Mouse (Mus musculus) bone marrow macrophage, adult 2 months (primary cell): ENCODE measurements around the gene Micall1. TPM values are rescaled to one million over a fixed set of nuclear protein-coding genes. Genes with fewer than 3 reads are reported as not detected.
A peak's percentile ranks its signal among the peaks of the same experiment; 100 is the strongest.

Experiments
- H3K27ac ChIP-seq: 2 replicates; pipeline ENCODE4 v1.5.1; 2012; ENCODE audit warnings: low read depth, low read length; ENCODE audit not compliant: insufficient read depth
- H3K4me1 ChIP-seq: 2 replicates; pipeline ENCODE4 v1.6.1; 2012; ENCODE audit warnings: low read length; ENCODE audit not compliant: control insufficient read depth, insufficient read depth
- H3K4me3 ChIP-seq: 2 replicates; pipeline ENCODE4 v1.5.1; 2012; ENCODE audit warnings: mild to moderate bottlenecking, low read length, moderate library complexity; ENCODE audit not compliant: insufficient read depth
- CTCF ChIP-seq: IDR thresholded peaks from 2 replicates; pipeline ENCODE4 v1.5.1; 2012; ENCODE audit warnings: low read depth, mild to moderate bottlenecking, low read length, moderate library complexity
- POLR2A ChIP-seq: IDR thresholded peaks from 2 replicates; pipeline ENCODE4 v1.6.1; 2012; ENCODE audit warnings: mild to moderate bottlenecking, low read depth, low read length, borderline replicate concordance
- polyA plus RNA-seq: library from polyadenylated mRNA; stranded (reverse); fragments of >200 nt; gene quantifications from 2 replicates; pipeline ENCODE4 v1.2.4, GENCODE M21; 2012; ENCODE audit not compliant: missing spikeins, insufficient read depth, insufficient read length

Gene Micall1
- polyA plus RNA-seq, 1 experiment: 16.2 TPM

DNA sequence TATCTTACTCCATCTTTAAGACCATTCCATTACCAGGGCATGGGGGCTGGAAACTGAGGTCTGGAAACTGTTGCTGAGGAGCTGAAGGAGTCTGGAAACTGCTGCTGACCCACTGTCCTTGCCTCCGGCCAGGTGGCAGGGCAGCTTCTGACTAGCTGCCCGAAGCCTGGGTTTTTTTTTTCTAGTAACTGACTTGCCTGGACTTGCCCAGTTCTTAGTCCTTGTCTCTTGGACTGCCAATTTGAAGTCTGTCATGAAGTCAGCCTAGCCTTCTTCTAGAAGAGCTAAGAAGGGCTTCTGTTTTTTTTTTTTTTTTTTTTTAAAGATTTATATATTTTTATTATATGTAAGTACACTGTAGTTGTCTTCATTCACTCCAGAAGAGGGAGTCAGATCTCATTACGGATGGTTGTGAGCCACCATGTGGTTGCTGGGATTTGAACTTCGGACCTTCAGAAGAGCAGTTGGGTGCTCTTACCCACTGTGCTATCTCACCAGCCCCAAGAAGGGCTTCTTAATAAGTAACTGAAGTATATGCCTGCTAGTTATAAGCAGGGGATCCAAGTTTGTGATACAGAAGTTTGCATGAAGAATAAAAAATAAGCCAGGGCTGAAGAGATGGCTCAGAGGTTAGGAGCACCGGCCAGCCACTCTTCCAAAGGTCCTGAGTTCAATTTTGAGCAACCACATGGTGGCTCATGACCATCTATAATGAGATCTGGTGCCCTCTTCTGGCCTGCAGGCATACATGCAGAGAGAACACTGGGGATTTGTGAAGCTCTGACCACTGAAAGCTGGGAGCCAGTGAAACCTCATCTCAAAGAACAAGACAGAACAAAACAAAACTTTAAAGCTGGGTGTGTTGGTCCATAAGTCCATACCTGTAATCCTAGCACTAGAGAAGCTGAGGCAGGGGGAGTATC lies 37.3 kb upstream of the Micall1 start:
- Histone ChIP-seq H3K4me3 (no peak overlapping the region), H3K4me1 (peaks cover 9% of the 10 kb centered on the region), H3K27ac (no peak overlapping the region)
- TF ChIP-seq CTCF: peak; percentile 56
- no peak for TF ChIP-seq POLR2A

DNA sequence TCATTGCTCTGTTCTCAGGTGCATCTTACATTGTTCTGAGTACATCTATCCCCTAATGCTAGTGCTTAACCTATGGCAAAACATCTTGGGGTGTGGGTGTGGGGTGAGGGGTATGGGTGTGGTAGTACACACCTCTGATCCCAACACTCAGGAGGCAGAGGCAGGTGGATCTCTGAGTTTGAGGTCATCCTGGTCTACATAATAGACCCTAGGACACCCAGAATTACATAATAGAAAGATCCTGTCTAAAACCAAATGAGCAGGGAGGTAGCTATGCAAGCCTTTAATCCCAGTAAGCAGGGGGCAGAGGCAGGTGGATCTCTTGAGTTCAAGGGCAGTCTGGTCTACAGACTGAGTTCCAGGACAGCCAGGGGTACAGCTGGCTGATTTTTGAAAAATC lies 34.9 kb upstream of the Micall1 start:
- Histone ChIP-seq H3K4me1 (peaks cover 11% of the 10 kb centered on the region), H3K27ac (no peak overlapping the region), H3K4me3 (no peak overlapping the region)
- TF ChIP-seq POLR2A: no peak
- TF ChIP-seq CTCF: no peak

- Histone ChIP-seq H3K4me3 (peak overlapping the region; percentile 86), H3K27ac (peak overlapping the region; percentile 67), H3K4me1 (peaks cover 11% of the 10 kb centered on the region)
- TF ChIP-seq POLR2A: no peak
- TF ChIP-seq CTCF: no peak
Observed at GRCm38 (mm10) chr15:79074446-79074845, 34.3 kb upstream of the Micall1 start.

DNA sequence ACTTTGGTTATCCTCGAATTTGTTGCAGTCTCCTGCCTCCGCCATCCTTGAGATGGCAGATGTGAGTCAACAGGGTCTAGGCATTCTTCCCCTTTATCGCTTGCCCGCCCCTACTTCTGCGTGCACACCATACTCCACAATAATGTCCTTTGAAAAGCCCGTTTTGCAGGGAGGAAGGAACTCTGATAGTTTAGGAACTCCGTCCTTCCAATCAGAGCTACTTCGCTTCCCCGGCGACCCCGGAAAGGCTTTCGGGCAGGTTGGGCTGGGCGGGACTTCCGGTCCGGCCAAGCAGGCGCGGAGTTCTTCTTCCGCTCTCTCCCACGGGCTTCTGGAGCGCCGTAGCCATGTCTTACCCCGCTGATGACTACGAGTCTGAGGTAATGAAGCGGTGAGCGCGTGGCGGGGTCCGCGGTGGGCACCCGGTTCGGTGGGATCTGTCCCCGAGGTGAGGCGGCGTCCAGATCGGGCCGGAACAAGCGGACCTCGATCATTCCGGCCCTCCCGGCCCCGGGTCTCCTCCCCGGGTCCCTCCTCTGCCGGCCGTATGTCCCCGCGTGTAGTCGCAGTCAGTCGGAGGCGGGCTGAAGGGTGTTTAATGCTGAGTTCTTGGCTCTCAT lies 33.7 kb upstream of the Micall1 start, which contains the start of gene Eif3l:
Gene Eif3l (plus strand): TSS at position 267 of the 620 bp plus-strand sequence.
- Histone ChIP-seq H3K4me3 (peak within 1 kb of the TSS; percentile 86), H3K4me1 (peaks cover 11% of the 10 kb centered on the region), H3K27ac (peak within 1 kb of the TSS; percentile 67)
- no peak for TF ChIP-seq POLR2A
- TF ChIP-seq CTCF: no peak

DNA sequence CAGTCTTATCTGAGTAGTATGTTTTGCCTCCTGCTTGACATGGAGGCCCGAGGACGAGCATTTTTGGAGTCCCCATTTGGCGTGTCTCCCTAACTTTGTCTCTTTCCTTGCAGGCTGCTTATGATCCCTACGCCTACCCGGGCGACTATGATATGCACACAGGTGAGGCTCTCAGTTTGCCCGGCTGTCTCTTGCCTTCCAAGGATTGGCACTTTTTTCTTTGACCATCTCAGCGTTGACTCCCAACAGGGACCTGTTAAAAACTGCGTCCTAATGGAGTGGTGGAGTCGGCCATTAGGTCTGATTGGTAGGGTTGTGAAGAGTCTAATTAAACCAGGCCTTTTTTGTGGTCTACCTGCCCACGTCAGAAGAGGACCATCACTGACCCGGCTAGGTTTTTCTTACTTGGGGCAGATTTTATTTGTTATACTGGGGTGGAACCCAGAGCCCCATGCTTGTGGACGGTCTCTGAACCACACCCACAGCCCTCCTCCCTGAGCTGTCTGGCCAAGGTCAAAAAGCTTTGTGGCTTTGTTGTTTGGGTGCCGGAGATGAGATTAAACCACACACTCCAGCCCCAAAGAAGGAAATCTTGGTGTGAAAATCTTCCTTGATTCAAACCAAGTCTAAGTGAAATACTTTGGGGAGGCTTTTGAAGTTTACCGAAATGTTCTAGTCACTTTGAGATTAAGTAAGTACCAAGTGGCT lies 32.9 kb upstream of the Micall1 start:
- peak overlapping the region; percentile 86 for H3K4me3 ChIP-seq
- peaks cover 11% of the 10 kb centered on the region for H3K4me1 ChIP-seq
- H3K27ac ChIP-seq: no peak overlapping the region; the same call in 1 of the 2 replicates
- TF ChIP-seq POLR2A (no peak), CTCF (no peak)

- H3K27ac ChIP-seq: no peak overlapping the region
- peaks cover 2% of the 10 kb centered on the region; the same call in 1 of the 2 replicates for H3K4me1 ChIP-seq
- TF ChIP-seq POLR2A: no peak
- no peak for TF ChIP-seq CTCF
Observed at GRCm38 (mm10) chr15:79079567-79079966, 29.1 kb upstream of the Micall1 start.

DNA sequence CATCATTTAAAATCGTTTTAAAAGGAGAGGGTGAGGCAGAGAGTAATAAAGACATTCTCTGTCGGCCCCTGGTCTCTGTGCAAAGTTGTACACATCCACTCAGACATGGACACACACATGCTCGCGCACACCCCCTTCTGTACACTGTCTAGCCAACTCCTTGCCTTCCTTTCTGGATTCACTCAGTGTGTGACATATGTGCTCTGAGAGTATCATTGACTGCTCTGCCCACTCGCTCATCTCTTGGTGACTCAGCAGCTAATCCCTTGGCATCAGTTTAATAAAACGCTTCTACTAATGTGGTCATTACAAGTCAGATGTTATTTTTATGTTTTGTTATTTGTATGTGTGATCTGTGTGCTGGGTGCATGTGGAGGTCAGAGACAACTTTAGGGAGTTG lies 16.4 kb upstream of the Micall1 start:
- Histone ChIP-seq H3K4me3 (no peak overlapping the region), H3K27ac (no peak overlapping the region)

More at GRCm38 (mm10) chr15:79079567-79079966, 29.1 kb upstream of the Micall1 start:
- H3K4me3 ChIP-seq: no peak overlapping the region

DNA sequence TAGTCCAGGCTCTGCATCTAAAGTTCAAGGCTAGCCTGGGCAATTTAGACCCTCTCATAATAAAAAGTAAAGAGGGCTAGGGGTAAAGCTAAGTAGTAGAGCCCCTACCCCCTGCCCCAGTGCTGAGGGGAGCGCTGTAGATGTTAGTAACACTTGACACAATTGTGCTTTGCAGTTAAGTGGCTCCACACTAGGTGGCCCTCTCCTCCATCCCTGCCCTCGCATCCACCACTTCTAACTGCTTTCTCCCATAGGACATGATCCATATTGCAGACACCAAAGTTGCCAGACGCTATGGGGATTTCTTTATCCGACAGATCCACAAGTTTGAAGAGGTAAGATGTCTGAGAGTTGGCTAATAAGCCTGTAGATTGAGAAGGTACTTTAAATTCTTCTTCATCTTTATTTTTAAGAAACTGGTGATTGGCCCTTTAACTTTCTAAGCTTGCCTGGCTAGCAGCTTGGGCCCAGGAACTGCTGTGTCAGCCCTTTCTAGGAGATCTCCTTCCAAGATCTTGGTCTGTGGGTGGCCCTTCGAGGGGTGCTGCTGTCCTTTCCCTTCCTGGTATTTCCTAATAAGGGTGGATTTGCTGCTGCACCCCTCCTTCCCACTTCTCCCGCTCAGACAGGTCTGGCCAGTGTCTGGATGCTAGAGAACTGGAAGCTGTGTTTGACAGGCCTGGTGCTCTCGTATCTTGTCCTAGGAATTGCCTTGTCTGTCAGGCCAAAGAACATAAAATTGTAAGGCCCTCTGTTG lies 15.4 kb upstream of the Micall1 start:
- TF ChIP-seq POLR2A (no peak), CTCF (no peak; the same call in 1 of the 2 replicates)
- Histone ChIP-seq H3K4me3 (no peak overlapping the region), H3K4me1 (no peaks in the 10 kb centered on the region), H3K27ac (no peak overlapping the region)

More for the DNA sequence above, 16.4 kb upstream of the Micall1 start:
- TF ChIP-seq POLR2A: no peak
- TF ChIP-seq CTCF: no peak
- H3K4me1 ChIP-seq: no peaks in the 10 kb centered on the region

DNA sequence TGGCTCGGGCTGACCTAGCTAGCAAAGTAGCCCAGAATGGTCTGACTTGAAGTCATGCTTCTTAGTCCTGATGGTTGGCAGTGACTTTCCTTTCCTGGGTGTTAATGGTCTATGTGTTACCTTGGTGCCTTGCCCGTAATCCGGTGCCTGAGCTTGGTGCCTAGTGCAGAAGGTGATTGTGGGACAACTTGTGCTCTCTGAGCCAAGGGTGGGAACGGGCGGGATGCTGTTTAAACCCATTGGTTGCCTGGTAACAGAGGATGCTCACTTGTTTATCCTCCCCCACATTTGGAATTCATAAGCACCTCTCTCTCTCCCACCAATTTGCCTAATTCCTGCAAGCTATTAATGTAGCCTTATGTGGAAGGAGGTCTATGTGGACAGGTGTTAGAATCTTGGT lies 13.2 kb upstream of the Micall1 start:
- TF ChIP-seq CTCF (no peak), POLR2A (no peak)
- no peak overlapping the region for H3K4me3 ChIP-seq
- H3K4me1 ChIP-seq: no peaks in the 10 kb centered on the region
- no peak overlapping the region for H3K27ac ChIP-seq
